Mouse (Mus musculus) kidney, embryonic 14.5 days (tissue): ENCODE measurements around the gene Eaf1. TPM values are rescaled to one million over a fixed set of nuclear protein-coding genes. Genes with fewer than 3 reads are reported as not detected.

Experiments
- ATAC-seq: fragments of 200-750 bp; cut with Nextera tagmentation; 2 replicates; pipeline ENCODE4 v1.8.0; 2017; ENCODE audit warnings: moderate number of reproducible peaks, mild to moderate bottlenecking, moderate TSS enrichment, moderate library complexity; ENCODE audit not compliant: low FRiP score, low TSS enrichment
- H3K27ac ChIP-seq: fragments of 300-500 bp; sonication (generic); 2 replicates; pipeline ENCODE4 v1.5.1; 2014; ENCODE audit warnings: low read depth, mild to moderate bottlenecking, low read length, moderate library complexity, mixed read lengths
- H3K27me3 ChIP-seq: fragments of 300-500 bp; sonication (generic); 2 replicates; pipeline ENCODE4 v1.6.1; 2014; ENCODE audit warnings: mild to moderate bottlenecking, low read length; ENCODE audit not compliant: control insufficient read depth, insufficient read depth
- H3K36me3 ChIP-seq: fragments of 300-500 bp; sonication (generic); 2 replicates; pipeline ENCODE4 v1.6.1; 2014; ENCODE audit warnings: low read length, mixed read lengths; ENCODE audit not compliant: control insufficient read depth, insufficient read depth
- H3K4me1 ChIP-seq: fragments of 300-500 bp; sonication (generic); 2 replicates; pipeline ENCODE4 v1.6.1; 2014; ENCODE audit warnings: low read length, mixed read lengths; ENCODE audit not compliant: control insufficient read depth, insufficient read depth
- H3K4me2 ChIP-seq: fragments of 300-500 bp; sonication (generic); replicated peaks from 2 replicates; pipeline ENCODE4 v1.6.1; 2014; ENCODE audit warnings: low read depth, mild to moderate bottlenecking, low read length
- H3K4me3 ChIP-seq: fragments of 300-500 bp; sonication (generic); 2 replicates; pipeline ENCODE4 v1.5.1; 2014; ENCODE audit warnings: mild to moderate bottlenecking, low read length
- H3K9ac ChIP-seq: fragments of 300-500 bp; sonication (generic); 2 replicates; pipeline ENCODE4 v1.6.1; 2014; ENCODE audit warnings: low read depth, mild to moderate bottlenecking, low read length, moderate library complexity
- H3K9me3 ChIP-seq: fragments of 300-500 bp; sonication (generic); 2 replicates; pipeline ENCODE4 v1.6.1; 2016; ENCODE audit warnings: low read length; ENCODE audit not compliant: control insufficient read depth
- WGBS: fragments of 180-500 bp; shearing (Covaris S2); extraction: QIAGEN DNeasy Blood & Tissue Kit; methylation state at CpG from one replicate; pipeline ENCODE4 v1.1.7; 2014; 5-methylcytosine and 5-hydroxymethylcytosine counted together
- polyA plus RNA-seq: library from polyadenylated mRNA; unstranded; fragments of >200 nt; fragmentation: Nextera tagmentation; extraction: Ambion mirVana; gene quantifications from 2 replicates; pipeline ENCODE4 v1.2.1, GENCODE M21; 2014

Eaf1 gene
- polyA plus RNA-seq, 1 experiment from 2014 or later = 29.0 TPM

- Histone ChIP-seq H3K27me3 (no peaks in the 10 kb centered on the region), H3K4me1 (no peaks in the 10 kb centered on the region), H3K4me3 (no peak overlapping the region), H3K27ac (no peak overlapping the region), H3K36me3 (no peaks in the 10 kb centered on the region), H3K9me3 (no peaks in the 10 kb centered on the region), H3K4me2 (no peak overlapping the region), H3K9ac (no peak overlapping the region)
- ATAC-seq = no peak
- WGBS = 51% methylated on average over 4 of the region's 4 CpGs
These were observed 24.5 kb upstream of the Eaf1 start for GRCm38 (mm10) chr14:31469711-31470110.

- Histone ChIP-seq H3K4me2 (no peak overlapping the region), H3K27me3 (no peaks in the 10 kb centered on the region), H3K9ac (no peak overlapping the region), H3K9me3 (no peaks in the 10 kb centered on the region), H3K36me3 (no peaks in the 10 kb centered on the region), H3K27ac (no peak overlapping the region), H3K4me1 (no peaks in the 10 kb centered on the region), H3K4me3 (no peak overlapping the region)
- WGBS = 7% methylated on average over 5 of the region's 5 CpGs
- no peak for ATAC-seq
These were observed 21.6 kb upstream of the Eaf1 start for GRCm38 (mm10) chr14:31472451-31473061.

GRCm38 (mm10) chr14:31473297-31473696 lies 20.9 kb upstream of the Eaf1 start:
- H3K36me3 ChIP-seq = peaks cover 2% of the 10 kb centered on the region; the same call in 1 of the 2 replicates
- H3K27ac ChIP-seq = no peak overlapping the region
- no peak overlapping the region for H3K9ac ChIP-seq
- H3K4me2 ChIP-seq = no peak overlapping the region
- no peaks in the 10 kb centered on the region for H3K9me3 ChIP-seq
- no peaks in the 10 kb centered on the region for H3K27me3 ChIP-seq
- 80% methylated on average over 2 of the region's 2 CpGs for WGBS
- ATAC-seq = no peak
- H3K4me1 ChIP-seq = no peaks in the 10 kb centered on the region
- no peak overlapping the region for H3K4me3 ChIP-seq

- no peak for ATAC-seq
- H3K27me3 ChIP-seq = no peaks in the 10 kb centered on the region
- no peak overlapping the region for H3K27ac ChIP-seq
- 91% methylated on average over 5 of the region's 5 CpGs for WGBS
- no peak overlapping the region for H3K4me3 ChIP-seq
- H3K4me2 ChIP-seq = no peak overlapping the region
- peaks cover 89% of the 10 kb centered on the region for H3K36me3 ChIP-seq
- H3K9ac ChIP-seq = no peak overlapping the region
- no peaks in the 10 kb centered on the region for H3K9me3 ChIP-seq
- H3K4me1 ChIP-seq = no peaks in the 10 kb centered on the region
These were observed 11.8 kb upstream of the Eaf1 start for GRCm38 (mm10) chr14:31482417-31482816.

- no peak for ATAC-seq
- Histone ChIP-seq H3K27me3 (no peaks in the 10 kb centered on the region), H3K4me1 (no peaks in the 10 kb centered on the region), H3K27ac (no peak overlapping the region), H3K4me2 (no peak overlapping the region), H3K9ac (no peak overlapping the region), H3K9me3 (no peaks in the 10 kb centered on the region), H3K4me3 (no peak overlapping the region), H3K36me3 (peaks cover 89% of the 10 kb centered on the region)
- 85% methylated on average over 4 of the region's 4 CpGs for WGBS
These were observed 7.7 kb upstream of the Eaf1 start for GRCm38 (mm10) chr14:31486465-31486864.

GRCm38 (mm10) chr14:31488055-31488454 lies 6.1 kb upstream of the Eaf1 start:
- 95% methylated on average over 6 of the region's 6 CpGs for whole genome bisulfite sequencing

GRCm38 (mm10) chr14:31493901-31494300 lies 298 bp upstream of the Eaf1 start:
- no peak overlapping the region for H3K27ac ChIP-seq
- 13% methylated on average over 9 of the region's 9 CpGs for WGBS

More at GRCm38 (mm10) chr14:31488055-31488454, 6.1 kb upstream of the Eaf1 start:
- no peak overlapping the region for H3K9ac ChIP-seq
- H3K4me1 ChIP-seq = no peaks in the 10 kb centered on the region
- no peak for ATAC-seq
- no peak overlapping the region for H3K4me3 ChIP-seq
- no peaks in the 10 kb centered on the region for H3K9me3 ChIP-seq
- H3K27ac ChIP-seq = no peak overlapping the region
- no peak overlapping the region for H3K4me2 ChIP-seq
- H3K27me3 ChIP-seq = no peaks in the 10 kb centered on the region
- H3K36me3 ChIP-seq = peaks cover 85% of the 10 kb centered on the region

GRCm38 (mm10) chr14:31494975-31495455 lies 816 bp downstream of the Eaf1 start, which contains the start of gene Mettl6:
Mettl6 (minus strand) TSS chr14:31495040.
- peak; percentile 91 for ATAC-seq
- H3K4me1 ChIP-seq = peaks cover 18% of the 10 kb centered on the region; the same call in 1 of the 2 replicates
- H3K4me2 ChIP-seq = peak within 1 kb of the TSS; percentile 95
- peak within 1 kb of the TSS; percentile 93 for H3K9ac ChIP-seq
- H3K4me3 ChIP-seq = peak within 1 kb of the TSS; percentile 95
- H3K9me3 ChIP-seq = no peaks in the 10 kb centered on the region
- under 1% methylated on average over 49 of the region's 49 CpGs for WGBS
- peaks cover 39% of the 10 kb centered on the region for H3K36me3 ChIP-seq
- H3K27ac ChIP-seq = peak within 1 kb of the TSS; percentile 84
- no peaks in the 10 kb centered on the region for H3K27me3 ChIP-seq

More at GRCm38 (mm10) chr14:31493901-31494300, 298 bp upstream of the Eaf1 start:
- Histone ChIP-seq H3K36me3 (peaks cover 40% of the 10 kb centered on the region), H3K4me3 (peak overlapping the region; percentile 95), H3K9ac (peak overlapping the region; percentile 93), H3K4me1 (peaks cover 18% of the 10 kb centered on the region; the same call in 1 of the 2 replicates), H3K27me3 (no peaks in the 10 kb centered on the region), H3K4me2 (peak overlapping the region; percentile 95), H3K9me3 (no peaks in the 10 kb centered on the region)
- no peak for ATAC-seq

GRCm38 (mm10) chr14:31495538-31495937 lies 1.3 kb downstream of the Eaf1 start:
- Histone ChIP-seq H3K9ac (peak overlapping the region; percentile 93), H3K4me1 (peaks cover 18% of the 10 kb centered on the region; the same call in 1 of the 2 replicates), H3K4me3 (peak overlapping the region; percentile 95), H3K27me3 (no peaks in the 10 kb centered on the region), H3K27ac (peak overlapping the region; percentile 84; the same call in 1 of the 2 replicates), H3K36me3 (peaks cover 43% of the 10 kb centered on the region), H3K9me3 (no peaks in the 10 kb centered on the region), H3K4me2 (peak overlapping the region; percentile 95)
- 2% methylated on average over 8 of the region's 8 CpGs for WGBS
- ATAC-seq = no peak
